Mouse (Mus musculus) erythroblast, embryonic 14.5 days (primary cell): ENCODE measurements at regions not wholly inside any gene's neighbourhood (a gene's known extent, or its start where the extent isn't known, plus 50 kb on each side); places are given as distances from the start of the nearest gene placed in this dataset.

Source experiments
- GATA1 ChIP-seq: IDR thresholded peaks from 2 replicates; pipeline ENCODE4 v1.6.1; 2012; ENCODE audit warnings: low read length, inconsistent platforms, mixed read lengths
- TAL1 ChIP-seq: IDR thresholded peaks from 3 replicates; pipeline ENCODE4 v1.6.1; 2012; ENCODE audit warnings: low read length, inconsistent platforms, mixed read lengths

- TF ChIP-seq TAL1 (no peak), GATA1 (no peak)
Measured at GRCm38 (mm10) chr8:92008616-92009610, 207.0 kb upstream of the Irx3 start.
